Mouse (Mus musculus) cortical plate, adult 2 months (tissue): ENCODE measurements at regions not wholly inside any gene's neighbourhood (a gene's known extent, or its start where the extent isn't known, plus 50 kb on each side); places are given as distances from the start of the nearest gene placed in this dataset.

Source experiments
- H3K27ac ChIP-seq: fragments of 200-500 bp; 2 replicates; pipeline ENCODE4 v1.5.1; 2012; ENCODE audit warnings: low read length, control low read depth, inconsistent platforms; ENCODE audit not compliant: insufficient read depth
- H3K4me1 ChIP-seq: fragments of 200-500 bp; 2 replicates; pipeline ENCODE4 v1.6.1; 2011; ENCODE audit warnings: low read length; ENCODE audit not compliant: control insufficient read depth, insufficient read depth
- H3K4me3 ChIP-seq: fragments of 200-500 bp; 2 replicates; pipeline ENCODE4 v1.5.1; 2011; ENCODE audit warnings: mild to moderate bottlenecking, low read length, control low read depth; ENCODE audit not compliant: insufficient read depth
- CTCF ChIP-seq: fragments of 200-500 bp; IDR thresholded peaks from 2 replicates; pipeline ENCODE4 v1.5.1; 2011; ENCODE audit warnings: mild to moderate bottlenecking, control low read depth, low read length; ENCODE audit not compliant: insufficient read depth; ENCODE audit errors: extremely low read depth
- POLR2A ChIP-seq: fragments of 200-500 bp; IDR thresholded peaks from 2 replicates; pipeline ENCODE4 v1.6.1; 2011; ENCODE audit warnings: mild to moderate bottlenecking, low read length, control low read depth; ENCODE audit not compliant: insufficient read depth; ENCODE audit errors: extremely low read depth

GRCm38 (mm10) chr10:112798090-112798489, 130.7 kb downstream of the Atxn7l3b start:
- Histone ChIP-seq H3K27ac (no peak overlapping the region), H3K4me3 (no peak overlapping the region), H3K4me1 (no peaks in the 10 kb centered on the region)
- TF ChIP-seq POLR2A: no peak
- TF ChIP-seq CTCF: no peak

GRCm38 (mm10) chr10:112795938-112796337, 132.9 kb downstream of the Atxn7l3b start:
- TF ChIP-seq CTCF: no peak
- no peak for TF ChIP-seq POLR2A
- Histone ChIP-seq H3K4me1 (no peaks in the 10 kb centered on the region), H3K4me3 (no peak overlapping the region), H3K27ac (no peak overlapping the region)

- H3K4me3 ChIP-seq: no peak overlapping the region
- H3K27ac ChIP-seq: no peak overlapping the region
- H3K4me1 ChIP-seq: no peaks in the 10 kb centered on the region
- TF ChIP-seq CTCF: no peak
- TF ChIP-seq POLR2A: no peak
These were observed 133.3 kb downstream of the Atxn7l3b start for GRCm38 (mm10) chr10:112795473-112795872.

DNA sequence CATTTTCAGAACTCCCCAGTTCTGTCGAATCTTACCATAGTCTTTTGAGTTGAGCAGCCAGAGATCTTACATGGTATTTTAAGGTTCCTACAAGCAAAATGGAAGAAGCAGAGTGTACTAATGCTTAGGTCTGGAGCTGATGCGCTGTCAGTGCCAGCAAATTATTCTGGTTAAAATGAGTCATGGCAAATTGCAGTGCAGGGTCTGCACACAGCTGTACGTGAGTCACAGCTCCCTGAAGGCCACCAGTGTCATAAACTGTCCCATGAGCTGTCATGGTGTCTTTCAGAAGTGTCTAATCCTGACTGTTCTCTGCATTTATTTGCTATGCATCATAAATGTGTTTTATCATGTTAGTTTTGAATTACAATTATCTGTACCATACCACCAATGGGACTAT, 140.6 kb downstream of the Atxn7l3b start:
- Histone ChIP-seq H3K4me1 (no peaks in the 10 kb centered on the region), H3K4me3 (no peak overlapping the region), H3K27ac (no peak overlapping the region)
- TF ChIP-seq POLR2A: no peak
- no peak for TF ChIP-seq CTCF

DNA sequence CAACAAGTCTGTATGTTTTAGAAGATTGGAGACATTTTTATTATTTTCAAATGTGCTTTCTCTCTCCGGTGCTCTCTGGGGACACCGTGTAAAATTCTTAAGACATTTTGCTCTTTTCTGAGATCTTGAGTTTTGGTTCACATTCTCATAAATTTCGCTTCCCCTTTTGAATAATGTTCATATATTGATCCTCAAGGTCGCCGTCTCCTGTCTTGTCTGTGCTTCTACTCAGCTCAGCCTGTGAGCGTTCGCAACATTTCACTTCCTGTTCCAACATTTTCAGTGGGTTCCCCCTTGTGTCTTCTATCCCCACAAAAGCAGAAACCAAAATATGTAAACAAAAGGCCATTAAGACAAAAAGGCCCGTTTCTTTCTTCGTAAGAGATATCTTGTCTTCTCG, 154.5 kb downstream of the Atxn7l3b start:
- H3K4me3 ChIP-seq: no peak overlapping the region
- no peak overlapping the region for H3K27ac ChIP-seq
- TF ChIP-seq CTCF (no peak), POLR2A (no peak)
- no peaks in the 10 kb centered on the region for H3K4me1 ChIP-seq

GRCm38 (mm10) chr10:112746683-112747082, 182.1 kb downstream of the Atxn7l3b start:
- Histone ChIP-seq H3K27ac (no peak overlapping the region), H3K4me1 (no peaks in the 10 kb centered on the region), H3K4me3 (no peak overlapping the region)
- TF ChIP-seq CTCF (no peak), POLR2A (no peak)

DNA sequence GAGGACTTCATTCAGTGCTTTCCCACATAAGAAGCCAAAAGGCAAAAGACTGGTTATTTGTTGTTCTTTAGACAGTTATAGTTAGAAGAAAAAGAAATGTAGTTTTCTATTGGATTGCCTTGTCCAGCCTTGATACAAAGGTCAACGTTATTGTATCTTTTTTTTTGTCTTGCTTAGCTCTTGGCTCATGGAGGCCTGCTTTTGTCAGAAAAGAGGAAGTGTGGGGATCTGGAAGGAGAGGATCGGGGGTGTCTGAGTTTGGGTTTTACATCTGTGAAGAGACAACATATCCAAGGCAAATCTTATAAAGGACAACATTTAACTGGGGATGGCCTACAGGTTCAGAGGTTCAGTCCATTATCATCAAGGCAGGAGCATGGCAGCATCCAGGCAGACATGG, 185.3 kb downstream of the Atxn7l3b start:
- Histone ChIP-seq H3K27ac (no peak overlapping the region), H3K4me3 (no peak overlapping the region), H3K4me1 (no peaks in the 10 kb centered on the region)
- no peak for TF ChIP-seq POLR2A
- no peak for TF ChIP-seq CTCF

DNA sequence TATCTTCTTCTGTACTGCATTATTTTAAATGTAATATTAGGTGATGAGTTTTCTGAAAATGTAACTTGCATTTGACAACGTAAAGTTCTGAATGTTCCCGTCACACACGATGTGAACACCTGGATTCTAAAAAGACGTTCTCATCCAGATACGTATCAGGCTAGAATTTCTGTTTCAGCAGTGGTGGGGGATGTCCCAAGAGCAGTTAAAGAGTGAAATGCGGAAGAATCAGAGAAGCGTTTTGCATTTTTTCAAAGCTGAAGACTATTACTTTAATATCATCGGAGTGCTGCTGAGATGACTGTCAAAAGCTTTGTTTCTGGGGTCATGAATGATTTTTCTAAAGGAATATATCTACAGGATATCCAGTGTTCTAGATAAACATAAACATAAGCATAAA, 186.7 kb downstream of the Atxn7l3b start:
- no peak overlapping the region for H3K27ac ChIP-seq
- TF ChIP-seq CTCF (no peak), POLR2A (no peak)
- H3K4me3 ChIP-seq: no peak overlapping the region
- no peaks in the 10 kb centered on the region for H3K4me1 ChIP-seq
